Mouse (Mus musculus): ENCODE results near the gene Sprr3. TPM values are rescaled to one million over a fixed set of nuclear protein-coding genes. Genes with fewer than 3 reads are reported as not detected.
"Not testable (repeated sequence)": the region's sequence is repeated elsewhere in the genome, so short reads cannot be mapped to it uniquely, and the experiment has no call there.

Sprr3 gene
- not detected in 2 replicates for polyA plus RNA-seq (2015; fragmentation: Nextera tagmentation; extraction: Ambion mirVana)

DNA sequence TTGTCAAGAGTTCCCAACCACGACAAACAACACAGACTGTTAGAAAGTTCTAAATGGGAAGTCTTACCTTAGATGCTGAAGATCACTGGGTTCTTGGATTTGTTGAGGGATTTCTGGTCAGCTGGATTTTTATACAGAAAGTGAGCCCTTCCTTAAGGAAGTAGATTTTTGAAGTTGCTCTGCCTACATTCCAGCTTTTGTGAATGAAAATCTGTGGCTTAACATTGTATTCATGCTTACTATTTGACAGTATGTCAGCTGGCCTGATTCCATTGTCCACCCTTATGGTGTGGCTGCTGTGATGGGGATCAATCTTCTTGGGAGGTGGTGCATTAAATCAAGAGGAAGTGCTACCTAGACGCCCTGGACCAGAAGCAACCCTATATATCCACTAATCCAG is at the start of gene Sprr3:
Sprr3 (minus strand) TSS at position 101 of the 400 bp plus-strand sequence.
- H3K27me3 ChIP-seq = no peaks in the 10 kb centered on the region
- no peaks in the 10 kb centered on the region for H3K4me1 ChIP-seq
- no peak within 1 kb of the TSS for H3K27ac ChIP-seq
- no peak within 1 kb of the TSS for H3K4me2 ChIP-seq
- H3K9ac ChIP-seq = no peak within 1 kb of the TSS
- ATAC-seq = no peak
- 73% methylated on average over 2 of the region's 2 CpGs for WGBS
- H3K4me3 ChIP-seq = no peak within 1 kb of the TSS
- no peaks in the 10 kb centered on the region for H3K9me3 ChIP-seq (replicated peaks)
- H3K36me3 ChIP-seq (ENCODE audit: poor library complexity, severe bottlenecking) = no peaks in the 10 kb centered on the region

GRCm38 (mm10) chr3:92508185-92508584 is 49.7 kb upstream of the Sprr3 start:
- no peaks in the 10 kb centered on the region for H3K4me1 ChIP-seq
- H3K9ac ChIP-seq = no peak overlapping the region
- ATAC-seq = no peak
- H3K4me3 ChIP-seq = no peak overlapping the region
- H3K27ac ChIP-seq = no peak overlapping the region
- 90% methylated on average over 1 of the region's 1 CpGs for WGBS
- no peaks in the 10 kb centered on the region for H3K36me3 ChIP-seq (ENCODE audit: poor library complexity, severe bottlenecking)
- H3K4me2 ChIP-seq = no peak overlapping the region
- H3K9me3 ChIP-seq (replicated peaks) = no peaks in the 10 kb centered on the region
- no peaks in the 10 kb centered on the region for H3K27me3 ChIP-seq

DNA sequence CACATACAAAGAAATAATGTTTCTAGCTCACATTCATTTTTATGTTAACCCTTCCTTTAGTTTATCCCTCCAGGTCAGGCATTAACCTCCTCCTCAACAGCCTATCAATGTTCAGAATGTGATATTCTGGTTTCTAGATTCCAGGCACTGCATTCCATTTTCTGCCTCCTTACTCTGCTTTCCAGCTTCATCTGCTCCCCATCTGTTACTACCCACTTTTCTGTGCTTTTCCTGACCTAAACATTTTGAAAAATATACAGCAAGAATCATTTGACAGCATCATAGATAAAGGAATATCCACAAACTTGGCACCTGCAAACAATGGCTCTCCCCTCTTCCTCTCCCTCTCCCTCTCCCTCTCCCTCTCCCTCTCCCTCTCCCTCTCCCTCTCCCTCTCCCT is 45.0 kb upstream of the Sprr3 start:
- ATAC-seq = no peak
- Histone ChIP-seq H3K4me3 (no peak overlapping the region), H3K9me3 (replicated peaks) (no peaks in the 10 kb centered on the region), H3K4me2 (no peak overlapping the region), H3K27ac (no peak overlapping the region), H3K36me3 (ENCODE audit: poor library complexity, severe bottlenecking) (no peaks in the 10 kb centered on the region), H3K9ac (no peak overlapping the region), H3K27me3 (no peaks in the 10 kb centered on the region), H3K4me1 (no peaks in the 10 kb centered on the region)

- H3K4me1 ChIP-seq = no peaks in the 10 kb centered on the region
Observed at GRCm38 (mm10) chr3:92500393-92500792, 41.9 kb upstream of the Sprr3 start, which contains the start of gene Sprr4. Gene Sprr4, minus strand, starts transcription at chr3:92500493.

GRCm38 (mm10) chr3:92490262-92490661 is 31.7 kb upstream of the Sprr3 start:
- H3K36me3 ChIP-seq (ENCODE audit: poor library complexity, severe bottlenecking); H3K9ac ChIP-seq; H3K9me3 ChIP-seq (replicated peaks); H3K27me3 ChIP-seq; H3K27ac ChIP-seq; ATAC-seq; H3K4me2 ChIP-seq; H3K4me1 ChIP-seq; H3K4me3 ChIP-seq: not testable (repeated sequence)

More at GRCm38 (mm10) chr3:92500393-92500792, 41.9 kb upstream of the Sprr3 start, which contains the start of gene Sprr4:
- Histone ChIP-seq H3K36me3 (ENCODE audit: poor library complexity, severe bottlenecking) (no peaks in the 10 kb centered on the region), H3K9ac (no peak within 1 kb of the TSS), H3K9me3 (replicated peaks) (no peaks in the 10 kb centered on the region), H3K4me2 (no peak within 1 kb of the TSS), H3K27me3 (no peaks in the 10 kb centered on the region), H3K27ac (no peak within 1 kb of the TSS), H3K4me3 (no peak within 1 kb of the TSS)
- no peak for ATAC-seq
- 97% methylated on average over 1 of the region's 1 CpGs for whole genome bisulfite sequencing

- 57% methylated on average over 1 of the region's 1 CpGs for WGBS
- no peaks in the 10 kb centered on the region for H3K27me3 ChIP-seq
- H3K36me3 ChIP-seq (ENCODE audit: poor library complexity, severe bottlenecking) = no peaks in the 10 kb centered on the region
- H3K9me3 ChIP-seq (replicated peaks) = no peaks in the 10 kb centered on the region
- no peak overlapping the region for H3K4me3 ChIP-seq
- H3K4me2 ChIP-seq = no peak overlapping the region
- H3K27ac ChIP-seq = no peak overlapping the region
- H3K9ac ChIP-seq = no peak overlapping the region
- no peaks in the 10 kb centered on the region for H3K4me1 ChIP-seq
- ATAC-seq = no peak
Observed at GRCm38 (mm10) chr3:92486307-92486706, 27.8 kb upstream of the Sprr3 start.

DNA sequence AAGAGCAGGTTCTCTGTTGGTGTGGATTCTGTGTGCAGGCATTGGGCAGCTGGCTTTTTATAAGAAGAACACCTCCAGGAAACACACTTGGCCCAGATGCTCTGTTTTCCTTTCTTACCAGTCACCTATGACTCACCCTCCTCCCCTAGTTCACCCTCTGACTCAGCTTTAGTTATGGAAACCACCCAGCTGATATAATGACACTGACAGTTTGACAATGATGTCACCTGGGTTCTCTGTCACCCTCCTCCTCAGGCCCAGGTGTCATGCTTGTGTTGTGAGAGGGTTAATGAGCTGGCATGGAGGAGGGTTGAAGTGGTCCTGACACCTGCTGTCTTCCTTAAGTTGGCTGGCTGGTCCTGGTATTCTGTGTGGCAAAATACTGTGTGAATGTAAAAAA is 27.3 kb upstream of the Sprr3 start, which contains the start of gene Sprr1a:
Sprr1a (minus strand) TSS at position 33 of the 400 bp plus-strand sequence.
- no peaks in the 10 kb centered on the region for H3K4me1 ChIP-seq
- no peaks in the 10 kb centered on the region for H3K36me3 ChIP-seq (ENCODE audit: poor library complexity, severe bottlenecking)
- H3K27ac ChIP-seq = no peak within 1 kb of the TSS
- no peak for ATAC-seq
- no peak within 1 kb of the TSS for H3K9ac ChIP-seq
- no peaks in the 10 kb centered on the region for H3K27me3 ChIP-seq
- H3K4me2 ChIP-seq = no peak within 1 kb of the TSS
- no peaks in the 10 kb centered on the region for H3K9me3 ChIP-seq (replicated peaks)
- H3K4me3 ChIP-seq = no peak within 1 kb of the TSS

DNA sequence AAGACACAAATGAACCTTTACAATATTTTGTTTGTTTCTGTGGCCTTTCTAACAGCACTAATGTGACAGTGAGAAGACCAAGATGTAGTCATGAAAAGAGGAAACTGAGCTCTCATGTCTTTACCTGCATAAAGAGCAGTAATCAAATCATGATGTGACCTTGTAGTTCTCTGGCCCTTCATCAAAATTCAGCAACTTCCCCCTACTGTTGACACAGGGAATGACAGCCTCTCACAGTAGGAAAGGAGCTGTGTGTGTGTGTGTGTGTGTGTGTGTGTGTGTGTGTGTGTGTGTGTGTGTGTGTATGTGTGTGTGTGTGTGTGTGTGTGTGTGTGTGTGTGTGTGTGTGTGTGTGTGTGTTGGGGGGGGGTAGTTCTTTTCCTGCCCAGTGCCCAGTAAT is 22.7 kb upstream of the Sprr3 start:
- not testable (repeated sequence) for H3K9ac ChIP-seq; H3K4me3 ChIP-seq; H3K4me2 ChIP-seq; H3K27me3 ChIP-seq; H3K27ac ChIP-seq; H3K36me3 ChIP-seq (ENCODE audit: poor library complexity, severe bottlenecking); H3K9me3 ChIP-seq (replicated peaks); ATAC-seq; H3K4me1 ChIP-seq

DNA sequence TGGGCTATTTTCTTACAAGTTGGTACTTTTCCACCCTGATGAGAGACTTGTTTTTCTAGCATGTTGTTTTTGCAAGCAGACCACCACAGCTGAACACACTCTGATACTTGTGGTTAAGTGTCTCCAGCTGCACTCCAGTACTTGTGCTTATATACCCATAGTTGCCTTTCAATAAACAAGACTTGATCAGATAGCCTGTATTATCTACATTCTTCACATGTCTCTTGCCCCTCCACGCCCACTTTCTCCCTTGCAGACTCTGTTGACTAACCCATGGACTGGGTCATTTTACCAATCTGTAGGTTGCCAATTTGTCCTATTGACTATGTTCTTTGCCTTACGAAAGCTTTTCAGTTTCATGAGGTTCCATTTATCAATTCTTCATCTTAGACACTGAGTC is 11.6 kb upstream of the Sprr3 start:
- Histone ChIP-seq H3K9me3 (replicated peaks) (no peaks in the 10 kb centered on the region), H3K4me2 (no peak overlapping the region), H3K27ac (no peak overlapping the region), H3K4me1 (no peaks in the 10 kb centered on the region), H3K27me3 (no peaks in the 10 kb centered on the region), H3K4me3 (no peak overlapping the region), H3K36me3 (ENCODE audit: poor library complexity, severe bottlenecking) (no peaks in the 10 kb centered on the region), H3K9ac (no peak overlapping the region)
- 88% methylated on average over 2 of the region's 2 CpGs for WGBS
- no peak for ATAC-seq

GRCm38 (mm10) chr3:92467424-92467823 is 8.9 kb upstream of the Sprr3 start:
- H3K27me3 ChIP-seq = no peaks in the 10 kb centered on the region
- no peak for ATAC-seq

DNA sequence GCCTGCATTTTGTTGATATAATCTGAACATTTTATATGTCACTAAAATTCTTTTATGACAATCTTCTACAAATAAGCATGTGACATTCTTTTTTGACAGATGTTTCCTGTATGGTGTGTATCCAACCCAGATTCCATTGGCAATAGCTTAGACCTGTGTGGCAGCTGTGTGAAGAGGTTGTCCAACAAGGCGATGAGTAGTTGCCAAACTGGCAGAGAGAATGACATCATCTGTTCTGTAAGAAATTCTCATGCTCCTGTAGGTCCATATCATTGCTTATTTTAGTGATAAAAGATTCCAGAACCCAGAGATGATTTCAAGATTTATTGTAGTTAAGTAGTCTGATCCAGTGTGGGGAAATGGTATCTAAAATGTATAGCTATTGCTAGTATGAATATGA is 8.1 kb upstream of the Sprr3 start:
- no peak overlapping the region for H3K4me3 ChIP-seq
- H3K4me1 ChIP-seq = no peaks in the 10 kb centered on the region
- 88% methylated on average over 1 of the region's 1 CpGs for WGBS

More at GRCm38 (mm10) chr3:92467424-92467823, 8.9 kb upstream of the Sprr3 start:
- Histone ChIP-seq H3K4me3 (no peak overlapping the region), H3K4me2 (no peak overlapping the region), H3K9ac (no peak overlapping the region), H3K36me3 (ENCODE audit: poor library complexity, severe bottlenecking) (no peaks in the 10 kb centered on the region), H3K9me3 (replicated peaks) (no peaks in the 10 kb centered on the region), H3K4me1 (no peaks in the 10 kb centered on the region), H3K27ac (no peak overlapping the region)

DNA sequence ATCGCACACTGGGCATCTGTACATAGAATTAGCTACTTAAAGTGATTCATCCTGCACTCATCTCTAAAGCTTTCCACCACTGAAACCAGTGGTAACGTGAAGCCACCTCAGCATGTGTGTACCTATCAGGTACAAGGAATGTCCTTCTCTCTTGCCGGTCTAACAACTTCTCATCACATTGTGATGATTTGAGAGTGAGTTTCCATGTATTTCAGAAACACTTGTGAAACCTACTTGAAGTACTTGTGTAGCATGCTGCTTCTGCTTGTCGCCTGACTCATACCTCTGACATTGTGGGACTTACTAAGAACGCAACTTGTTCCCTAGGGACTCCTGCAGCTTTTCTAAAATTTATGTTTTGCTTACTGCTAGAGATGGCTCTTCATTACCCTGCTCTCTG is 3.4 kb downstream of the Sprr3 start:
- no peak overlapping the region for H3K4me3 ChIP-seq
- H3K27me3 ChIP-seq = no peaks in the 10 kb centered on the region
- H3K36me3 ChIP-seq (ENCODE audit: poor library complexity, severe bottlenecking) = no peaks in the 10 kb centered on the region
- WGBS = 90% methylated on average over 5 of the region's 5 CpGs
- H3K27ac ChIP-seq = no peak overlapping the region
- H3K9me3 ChIP-seq (replicated peaks) = no peaks in the 10 kb centered on the region
- no peak overlapping the region for H3K4me2 ChIP-seq
- H3K9ac ChIP-seq = no peak overlapping the region
- ATAC-seq = no peak
- no peaks in the 10 kb centered on the region for H3K4me1 ChIP-seq

More for the DNA sequence above, 8.1 kb upstream of the Sprr3 start:
- Histone ChIP-seq H3K9me3 (replicated peaks) (no peaks in the 10 kb centered on the region), H3K27me3 (no peaks in the 10 kb centered on the region), H3K4me2 (no peak overlapping the region), H3K36me3 (ENCODE audit: poor library complexity, severe bottlenecking) (no peaks in the 10 kb centered on the region), H3K27ac (no peak overlapping the region), H3K9ac (no peak overlapping the region)
- ATAC-seq = no peak

- WGBS = 90% methylated on average over 3 of the region's 3 CpGs
- no peak overlapping the region for H3K9ac ChIP-seq
- no peaks in the 10 kb centered on the region for H3K9me3 ChIP-seq (replicated peaks)
- H3K27me3 ChIP-seq = no peaks in the 10 kb centered on the region
- no peak overlapping the region for H3K4me3 ChIP-seq
- no peak overlapping the region for H3K27ac ChIP-seq
- no peak for ATAC-seq
- no peak overlapping the region for H3K4me2 ChIP-seq
- H3K36me3 ChIP-seq (ENCODE audit: poor library complexity, severe bottlenecking) = no peaks in the 10 kb centered on the region
- no peaks in the 10 kb centered on the region for H3K4me1 ChIP-seq
Observed at GRCm38 (mm10) chr3:92440177-92440576, 18.3 kb downstream of the Sprr3 start.
